Mouse (Mus musculus) CD4-positive, CD25-positive, alpha-beta regulatory T cell, adult 4 months (primary cell): Measurements from ENCODE around the gene Disp1. TPM values are rescaled to one million over a fixed set of nuclear protein-coding genes. Genes with fewer than 3 reads are reported as not detected.

Source experiments
- ATAC-seq: one replicate; pipeline ENCODE4 v1.8.0; 2017
- polyA plus RNA-seq, 2 experiments: library from polyadenylated mRNA; unstranded; fragments of 100-300 nt; shearing (Covaris generic); gene quantifications; one replicate each; pipeline ENCODE4 v1.2.1; 2017

Gene Disp1
- polyA plus RNA-seq, 2 experiments from 2014 or later = 10.5 to 12.7 TPM

- ATAC-seq = no peak
Observed at GRCm38 (mm10) chr1:183194763-183195162, 26.6 kb downstream of the Disp1 start.

GRCm38 (mm10) chr1:183194151-183194550 is 27.2 kb downstream of the Disp1 start:
- ATAC-seq = no peak

GRCm38 (mm10) chr1:183191398-183191797 is 29.9 kb downstream of the Disp1 start:
- no peak for ATAC-seq

GRCm38 (mm10) chr1:183190456-183190855 is 30.9 kb downstream of the Disp1 start:
- no peak for ATAC-seq

- no peak for ATAC-seq
Observed at GRCm38 (mm10) chr1:183189014-183189662, 32.2 kb downstream of the Disp1 start.

- no peak for ATAC-seq
Observed at GRCm38 (mm10) chr1:183188115-183189013, 33.0 kb downstream of the Disp1 start.

GRCm38 (mm10) chr1:183185560-183185959 is 35.8 kb downstream of the Disp1 start:
- ATAC-seq = no peak

- ATAC-seq = no peak
Observed at GRCm38 (mm10) chr1:183184681-183185080, 36.6 kb downstream of the Disp1 start.

GRCm38 (mm10) chr1:183183565-183183964 is 37.8 kb downstream of the Disp1 start:
- no peak for ATAC-seq

- ATAC-seq = no peak
Observed at GRCm38 (mm10) chr1:183182641-183183414, 38.5 kb downstream of the Disp1 start.

GRCm38 (mm10) chr1:183181030-183181395 is 40.3 kb downstream of the Disp1 start:
- ATAC-seq = no peak

- peak; percentile 86 for ATAC-seq
Observed at GRCm38 (mm10) chr1:183180301-183181029, 40.9 kb downstream of the Disp1 start.

GRCm38 (mm10) chr1:183179316-183179715 is 42.0 kb downstream of the Disp1 start:
- ATAC-seq = no peak

- ATAC-seq = no peak
Observed at GRCm38 (mm10) chr1:183175236-183175635, 46.1 kb downstream of the Disp1 start.

- no peak for ATAC-seq
Observed at GRCm38 (mm10) chr1:183171095-183171494, 50.2 kb downstream of the Disp1 start.

GRCm38 (mm10) chr1:183168465-183168864 is 52.9 kb downstream of the Disp1 start:
- ATAC-seq = no peak

- ATAC-seq = peak; percentile 96
Observed at GRCm38 (mm10) chr1:183167776-183168175, 53.5 kb downstream of the Disp1 start.

- ATAC-seq = peak; percentile 40
Observed at GRCm38 (mm10) chr1:183166700-183167099, 54.6 kb downstream of the Disp1 start.

GRCm38 (mm10) chr1:183164648-183165071 is 56.7 kb downstream of the Disp1 start:
- no peak for ATAC-seq

GRCm38 (mm10) chr1:183164190-183164580 is 57.1 kb downstream of the Disp1 start:
- no peak for ATAC-seq

GRCm38 (mm10) chr1:183163512-183164189 is 57.7 kb downstream of the Disp1 start:
- no peak for ATAC-seq

- ATAC-seq = no peak
Observed at GRCm38 (mm10) chr1:183161057-183161456, 60.3 kb downstream of the Disp1 start.
